Mouse (Mus musculus) left cerebral cortex, adult 9 months (tissue): Measurements from ENCODE around the gene Ankrd44.

Experiments
- DNase-seq, 2 experiments: peaks; one replicate each; pipeline ENCODE4 v3.0.0; 2022; ENCODE audit warnings: low spot score in 2 of 2

Gene Ankrd44

GRCm38 (mm10) chr1:54888449-54888848, 37.7 kb downstream of the Ankrd44 start:
- DNase-seq, result no peak

GRCm38 (mm10) chr1:54887873-54888272, 38.3 kb downstream of the Ankrd44 start:
- no peak for DNase-seq

DNA sequence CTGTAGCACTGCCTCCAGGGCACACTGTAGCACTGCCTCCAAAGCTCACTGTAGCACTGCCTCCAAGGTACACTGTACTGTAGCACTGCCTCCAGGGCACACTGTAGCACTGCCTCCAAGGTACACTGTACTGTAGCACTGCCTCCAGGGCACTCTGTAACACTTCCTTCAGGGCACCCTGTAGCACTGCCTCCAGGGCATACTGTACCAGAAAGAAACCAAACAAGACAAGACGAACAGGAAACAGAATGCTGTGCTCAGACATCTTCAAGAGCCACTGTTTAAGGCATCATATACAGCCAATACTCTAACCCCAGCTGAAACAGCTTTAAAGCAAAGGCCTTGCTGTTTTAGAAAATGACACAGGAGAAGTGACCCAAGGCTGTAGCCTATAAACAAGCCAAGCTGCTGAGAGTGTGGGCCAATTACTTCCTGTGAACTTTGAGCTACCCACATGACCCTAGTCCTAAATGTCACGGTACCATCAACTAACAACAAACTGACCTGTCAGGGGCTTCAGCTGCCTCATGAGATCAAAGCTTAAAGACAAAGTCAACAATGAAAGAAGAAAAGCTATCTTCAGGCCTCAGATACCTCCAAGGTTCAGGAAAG, 43.2 kb downstream of the Ankrd44 start:
- no peak for DNase-seq

DNA sequence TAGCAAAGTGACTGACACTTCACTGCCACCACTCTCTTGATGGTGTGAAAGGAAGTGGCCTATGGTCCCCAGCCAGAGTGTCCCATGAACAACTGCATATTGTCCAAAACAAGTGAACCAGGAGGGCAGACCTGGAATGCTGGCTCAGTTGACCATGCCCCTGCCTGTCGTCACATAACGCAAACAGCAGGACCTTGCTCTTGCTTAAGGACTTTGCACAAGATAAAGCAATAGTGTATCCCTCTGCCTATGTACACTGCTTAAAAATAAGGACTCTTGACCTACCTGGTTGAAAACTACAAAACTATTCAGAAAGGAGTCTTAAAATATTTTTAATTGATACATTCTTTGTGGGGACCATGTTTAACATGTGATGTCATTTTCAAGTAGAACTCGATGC, 44.7 kb downstream of the Ankrd44 start:
- no peak for DNase-seq

- DNase-seq, result no peak
Measured at GRCm38 (mm10) chr1:54877423-54878073, 48.6 kb downstream of the Ankrd44 start.

DNA sequence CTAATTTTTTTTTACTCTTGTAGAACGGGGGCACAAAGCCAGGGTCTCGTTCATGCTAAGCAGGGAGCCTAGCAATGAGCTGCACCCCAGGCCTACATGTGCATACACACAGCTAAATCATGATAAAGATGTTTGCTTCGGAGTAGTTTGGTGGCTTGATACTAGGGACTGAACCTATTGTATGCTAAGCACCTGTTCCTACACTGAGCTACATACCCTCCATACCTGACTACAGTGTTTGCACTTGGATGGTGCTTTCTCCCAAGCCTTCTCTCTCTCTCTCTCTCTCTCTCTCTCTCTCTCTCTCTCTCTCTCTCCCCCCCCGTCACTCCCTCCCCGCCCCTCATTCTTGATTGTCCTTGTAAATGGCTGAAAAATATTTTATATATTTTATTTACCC, 49.2 kb downstream of the Ankrd44 start:
- DNase-seq, result no peak

- DNase-seq, result no peak
Measured at GRCm38 (mm10) chr1:54874094-54874493, 52.1 kb downstream of the Ankrd44 start.

DNA sequence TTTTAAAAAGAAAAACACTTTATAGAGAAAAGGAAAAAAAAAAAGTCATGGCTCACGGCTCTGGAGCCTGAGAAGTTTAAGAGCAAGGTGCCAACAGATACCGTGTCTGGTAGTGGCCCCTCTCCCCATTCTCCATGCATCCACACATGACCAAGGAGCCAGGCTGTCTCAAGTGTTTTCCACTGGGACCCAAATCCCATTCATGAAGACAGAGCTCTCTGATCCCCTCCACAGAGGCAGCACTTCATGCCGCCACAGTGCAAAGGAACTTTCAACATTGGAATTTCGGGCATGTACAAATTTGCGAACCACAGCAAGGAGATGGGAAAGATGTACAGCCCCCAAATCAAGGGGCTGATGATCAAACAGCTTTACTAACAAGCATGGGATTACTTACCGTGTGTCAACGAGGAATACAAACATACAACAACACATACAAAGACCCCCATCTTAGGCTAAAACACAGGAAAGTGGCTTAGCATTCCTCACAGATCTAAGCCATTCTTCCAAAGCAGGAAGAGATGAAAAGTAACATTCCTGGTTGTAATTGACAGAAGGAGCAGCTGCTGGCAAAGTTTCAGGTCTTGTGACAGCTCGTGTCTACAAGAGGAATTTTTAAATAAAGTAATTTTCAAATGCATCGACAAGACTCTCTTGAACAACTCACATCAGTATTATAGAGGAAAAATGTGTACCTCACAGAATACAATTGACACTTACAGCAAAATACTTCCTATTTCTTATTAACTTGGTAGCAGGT, 53.1 kb downstream of the Ankrd44 start:
- DNase-seq, result no peak

DNA sequence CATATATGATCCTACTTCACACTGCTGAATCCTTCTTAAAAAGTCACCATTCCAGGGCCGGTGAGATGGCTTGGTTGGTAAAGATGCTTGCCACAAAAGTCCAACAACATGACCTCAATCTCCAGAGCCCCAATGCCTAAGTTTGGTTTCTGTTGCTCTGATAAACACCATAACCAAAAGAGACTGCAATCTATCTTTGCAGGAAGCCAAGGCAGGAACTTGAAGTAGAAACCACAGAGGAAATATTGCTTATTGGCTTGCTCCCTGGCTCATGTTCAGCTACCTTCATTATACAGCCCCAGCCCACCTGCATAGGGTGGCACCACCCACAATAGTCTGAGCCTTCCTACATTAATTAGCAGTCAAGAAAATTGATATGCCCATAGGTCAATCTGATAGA, 54.9 kb downstream of the Ankrd44 start:
- no peak for DNase-seq

- no peak for DNase-seq
Measured at GRCm38 (mm10) chr1:54870634-54871033, 55.6 kb downstream of the Ankrd44 start.

DNA sequence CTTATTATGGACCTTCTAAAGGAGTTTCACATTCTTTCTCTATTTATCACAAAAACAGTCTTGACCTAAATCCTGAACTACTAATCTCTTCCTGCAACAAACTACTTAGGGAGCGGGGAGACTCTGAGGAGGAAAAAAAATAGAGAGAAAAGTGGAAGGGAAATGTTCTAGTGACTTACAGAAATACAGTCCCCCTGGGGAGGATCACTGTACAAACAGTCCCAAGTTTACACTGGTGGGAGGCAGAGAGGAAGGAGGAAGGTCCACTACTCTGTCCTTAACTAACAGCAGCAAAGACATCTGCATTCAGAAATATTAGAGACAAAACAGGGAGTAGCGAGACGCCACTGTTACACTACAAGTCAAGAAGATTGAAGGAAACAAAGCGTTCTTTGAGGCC, 59.0 kb downstream of the Ankrd44 start:
- DNase-seq, result no peak

DNA sequence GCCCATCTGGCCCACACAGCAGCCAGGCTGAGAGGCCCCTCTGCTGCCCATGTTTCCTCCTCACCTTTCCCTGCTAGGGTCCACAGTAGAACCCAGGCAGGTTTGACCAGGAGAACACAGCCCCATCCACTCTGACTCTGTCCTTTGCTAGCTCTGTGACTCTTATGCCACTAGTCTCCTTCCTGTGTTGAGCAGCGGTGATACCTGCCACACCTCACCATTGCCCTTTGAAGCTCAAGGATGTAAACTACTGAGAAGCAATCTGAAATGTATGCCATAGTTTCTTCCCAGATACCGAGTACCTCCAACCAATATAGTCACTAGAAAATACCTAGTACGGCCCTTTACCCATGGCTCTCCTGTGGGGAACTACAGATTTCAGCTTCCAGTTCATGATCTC, 60.1 kb downstream of the Ankrd44 start:
- DNase-seq, result no peak

DNA sequence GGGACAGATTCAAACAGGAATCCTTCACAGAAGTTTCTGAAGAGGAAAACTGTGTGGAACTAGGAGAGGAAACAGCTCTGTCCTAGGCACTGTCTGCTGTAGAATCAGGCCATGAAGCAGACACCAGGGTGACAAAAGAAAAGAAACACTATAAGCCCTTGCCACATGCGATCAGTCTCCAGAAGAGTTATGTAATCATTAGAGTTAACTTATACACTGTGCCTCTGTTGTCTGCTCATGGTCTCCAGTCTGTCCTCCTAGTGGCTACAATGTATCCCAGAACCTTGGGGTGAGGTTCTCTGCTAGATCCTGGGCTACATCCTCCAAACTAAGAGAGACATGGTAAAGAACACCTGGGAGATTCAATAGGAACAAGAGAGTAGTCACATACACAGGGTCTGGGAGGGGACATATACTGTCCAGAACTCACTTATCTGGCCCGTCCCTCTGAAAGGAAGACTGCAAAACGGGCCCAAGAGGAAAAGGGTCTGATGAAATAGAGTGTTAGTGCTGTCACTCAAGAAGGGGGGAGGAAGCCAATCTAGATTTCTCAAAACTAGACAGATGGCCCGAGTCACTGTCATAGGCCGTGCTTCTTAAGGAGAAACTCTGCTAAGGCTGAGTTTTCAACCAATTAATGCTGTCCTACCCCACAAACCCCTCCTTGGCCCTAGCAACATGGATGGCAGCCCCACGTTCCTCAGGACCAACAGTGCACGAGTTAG, 61.1 kb downstream of the Ankrd44 start:
- DNase-seq, result no peak

DNA sequence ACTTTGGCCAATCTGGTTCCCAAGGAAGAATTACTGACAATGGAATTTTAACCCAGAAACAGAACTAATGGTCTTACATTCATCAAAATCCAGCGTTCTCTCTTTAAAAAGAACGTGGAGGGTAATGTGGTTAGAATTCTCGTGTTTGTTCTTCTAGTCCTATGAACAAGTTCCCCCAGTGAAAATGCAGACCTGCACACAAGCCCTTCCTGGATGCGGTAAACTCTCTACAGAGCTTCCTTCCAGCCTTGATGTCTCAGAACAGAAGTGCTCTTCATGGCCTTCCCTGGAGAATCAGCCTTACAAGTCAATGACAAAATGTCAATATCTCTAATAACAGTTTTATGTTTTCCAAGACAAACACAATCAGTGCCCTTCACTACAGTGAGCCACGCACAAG, 65.8 kb downstream of the Ankrd44 start:
- no peak for DNase-seq

DNA sequence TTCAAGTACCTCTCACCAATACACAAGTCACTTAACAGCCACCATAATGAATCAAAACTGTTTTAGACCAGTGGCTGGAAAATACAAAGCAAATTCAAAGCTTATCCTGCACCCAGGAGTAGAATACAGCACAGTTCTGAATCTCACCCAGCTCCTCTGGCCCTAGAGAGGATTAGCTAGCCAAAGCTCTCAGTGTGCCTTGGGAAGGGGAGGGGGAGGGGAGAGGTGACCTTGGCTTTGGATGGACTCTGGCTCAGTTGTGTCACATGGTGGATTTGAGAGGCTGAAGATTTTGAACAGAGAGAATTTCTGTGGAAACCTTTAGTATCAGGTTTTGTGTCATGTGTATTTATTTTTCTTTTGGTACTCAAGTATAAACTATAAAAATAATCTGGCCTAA, 66.3 kb downstream of the Ankrd44 start:
- DNase-seq, result no peak

DNA sequence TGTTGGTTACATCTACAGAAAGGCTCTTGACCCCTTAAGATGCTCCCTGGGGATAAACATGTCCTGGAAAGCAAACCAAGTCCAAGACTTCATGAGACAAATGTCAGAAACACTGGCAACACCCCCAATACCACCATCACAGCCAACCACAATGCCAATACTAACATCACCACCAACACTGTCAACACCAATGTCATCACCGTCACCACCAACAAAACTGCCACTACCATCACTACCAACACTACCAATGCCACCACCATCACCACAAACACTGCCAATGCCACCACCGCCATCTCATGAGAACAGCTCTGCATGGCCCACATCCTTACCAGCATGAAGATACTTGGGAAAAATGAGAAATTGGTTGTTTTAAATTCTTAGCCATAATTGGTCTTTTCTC, 67.3 kb downstream of the Ankrd44 start:
- no peak for DNase-seq

- DNase-seq, result no peak
Measured at GRCm38 (mm10) chr1:54856502-54856901, 69.7 kb downstream of the Ankrd44 start.

DNA sequence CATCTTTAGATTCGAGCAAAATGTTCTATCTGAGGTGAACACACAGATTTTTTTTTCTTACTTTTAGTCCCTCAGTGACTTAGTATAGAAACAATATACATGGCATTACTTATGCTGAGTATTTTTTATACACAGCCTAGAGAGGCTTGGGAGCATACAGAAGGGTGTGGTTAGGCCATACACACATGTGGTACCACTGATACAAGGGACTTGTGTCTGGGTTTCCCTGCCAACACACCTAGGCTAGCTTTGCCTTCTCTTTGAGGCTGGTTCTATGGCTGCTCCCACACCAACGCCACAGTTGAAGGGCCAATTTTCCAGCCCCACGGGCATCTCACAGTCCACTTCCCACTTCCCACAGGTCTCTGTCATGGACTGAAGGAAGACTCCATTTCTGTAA, 70.2 kb downstream of the Ankrd44 start:
- no peak for DNase-seq

GRCm38 (mm10) chr1:54854388-54854787, 71.8 kb downstream of the Ankrd44 start:
- DNase-seq, result no peak

GRCm38 (mm10) chr1:54853311-54854000, 72.7 kb downstream of the Ankrd44 start:
- DNase-seq, result no peak

DNA sequence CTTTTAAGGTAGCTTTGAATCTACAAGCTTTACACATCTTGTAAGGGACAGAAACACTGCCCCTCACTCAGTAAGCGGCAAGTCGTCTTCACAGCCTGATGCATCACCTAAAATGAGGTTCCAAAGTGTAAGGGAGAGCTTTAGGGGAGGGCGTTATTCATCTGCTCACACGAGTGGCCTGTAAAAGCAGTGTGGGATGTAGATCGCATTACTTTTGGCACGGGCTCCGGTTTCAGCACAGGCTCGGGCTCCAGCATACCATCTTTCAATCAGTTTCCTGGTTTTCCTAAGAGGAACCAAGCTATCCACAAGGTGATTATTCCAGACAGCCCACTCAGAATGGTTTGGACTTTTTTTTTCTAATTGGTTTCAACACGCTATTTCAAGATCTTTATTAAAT, 74.6 kb downstream of the Ankrd44 start:
- no peak for DNase-seq

- DNase-seq, result no peak
Measured at GRCm38 (mm10) chr1:54850077-54850476, 76.1 kb downstream of the Ankrd44 start.
